In the genomic region with DNA sequence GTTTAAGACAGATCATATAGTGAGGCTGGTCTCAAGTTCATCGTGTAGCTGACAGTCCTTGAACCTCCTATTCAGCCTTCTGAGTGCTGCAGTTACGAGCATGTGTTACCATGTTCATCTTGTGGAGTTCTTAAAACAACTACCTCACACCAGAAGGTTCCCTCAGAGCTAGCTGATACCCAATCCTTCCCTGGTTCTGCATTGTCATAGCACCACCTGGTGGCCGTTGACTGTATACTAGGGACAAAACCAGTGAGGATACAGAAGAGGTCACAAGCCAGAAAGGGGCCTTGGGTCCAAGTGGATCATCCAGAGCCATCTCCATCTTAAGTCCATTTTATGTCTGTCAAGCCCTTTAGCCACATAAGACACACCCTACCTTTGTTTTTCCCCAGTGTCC, we compare ENCODE assay signal across 8 mouse cellular contexts. TPM values are rescaled to one million over a fixed set of nuclear protein-coding genes. Genes with fewer than 3 reads are reported as not detected.
A peak's percentile ranks its signal among the peaks of the same experiment; 100 is the strongest.
DNase-seq lines count a peak whose midpoint lies in the region; ATAC-seq and TF ChIP-seq lines count a peak whose summit lies in the region.

No protein-coding gene starts in this region.

- no peak overlapping the region for H3K4me3 ChIP-seq in liver, embryonic 13.5 days (replicated peaks)
- H3K4me3 ChIP-seq in neural tube, embryonic 11.5 days (ENCODE audit: low read depth, low read length): no peak overlapping the region
- no peak overlapping the region for H3K4me3 ChIP-seq in testis, adult 2 months (ENCODE audit: control insufficient read depth, low read depth, low read length)

- no peak overlapping the region for H3K27ac ChIP-seq in liver, embryonic 13.5 days
- H3K27ac ChIP-seq in neural tube, embryonic 11.5 days (ENCODE audit: low read depth, low read length): no peak overlapping the region
- no peak overlapping the region for H3K27ac ChIP-seq in testis, adult 2 months (ENCODE audit: control insufficient read depth, insufficient read depth, low read depth, low read length)

- peaks cover 65% of the 10 kb centered on the region for H3K4me1 ChIP-seq in liver, embryonic 13.5 days (replicated peaks)
- peaks cover 3% of the 10 kb centered on the region; the same call in 1 of the 2 replicates for H3K4me1 ChIP-seq in neural tube, embryonic 11.5 days (ENCODE audit: control insufficient read depth, insufficient read depth, low read length)
- H3K4me1 ChIP-seq in testis, adult 2 months (ENCODE audit: control insufficient read depth, insufficient read depth, low read length): peaks cover 3% of the 10 kb centered on the region

- peak; percentile 15; the same call in 1 of the 2 replicates for TF ChIP-seq CTCF in testis, adult 2 months (IDR thresholded peaks at IDR 0.05; ENCODE audit: control insufficient read depth, insufficient read depth, insufficient replicate concordance, low read depth, low read length)

- WGBS in liver, embryonic 13.5 days (ENCODE audit: insufficient replicate concordance): 21% methylated on average over 3 of the region's 3 CpGs
- WGBS in neural tube, embryonic 11.5 days: 36% methylated on average over 3 of the region's 3 CpGs

- DNase-seq in B cell, adult 2 months: peak; percentile 87 to 89
- peak; percentile 72 to 82 for DNase-seq in cerebellum, postnatal 4 days (ENCODE audit: low spot score in 2 of 2)
- DNase-seq in gastrocnemius, postnatal 10 days: peak; percentile 82
- peak; percentile 79 for DNase-seq in kidney, adult 9 months
- DNase-seq in liver, embryonic 13.5 days: peak; percentile 62
- DNase-seq in neural tube, embryonic 11.5 days (ENCODE audit: low spot score): peak; percentile 80

- ATAC-seq in activated CD4-positive, CD25-positive, alpha-beta regulatory T cell, adult 4 months: peak; percentile 57
- ATAC-seq in liver, embryonic 13.5 days (ENCODE audit: low read depth): peak; percentile 37; the same call in 1 of the 2 replicates
- no peak for ATAC-seq in neural tube, embryonic 11.5 days (ENCODE audit: insufficient read depth, low FRiP score, low TSS enrichment)

- no peak for TF ChIP-seq POLR2A in testis, adult 2 months (IDR thresholded peaks at IDR 0.05; ENCODE audit: control insufficient read depth, low read depth, low read length)

- H3K9ac ChIP-seq in liver, embryonic 13.5 days: no peak overlapping the region
- H3K9ac ChIP-seq in neural tube, embryonic 11.5 days (ENCODE audit: low read length): no peak overlapping the region

- H3K36me3 ChIP-seq in liver, embryonic 13.5 days: peaks cover 63% of the 10 kb centered on the region
- peaks cover 12% of the 10 kb centered on the region for H3K36me3 ChIP-seq in neural tube, embryonic 11.5 days (ENCODE audit: control insufficient read depth, insufficient read depth, low read length)
- H3K36me3 ChIP-seq in testis, adult 2 months (ENCODE audit: control insufficient read depth, insufficient read depth, low read length): peaks cover 2% of the 10 kb centered on the region; the same call in 1 of the 2 replicates

- no peaks in the 10 kb centered on the region for H3K27me3 ChIP-seq in liver, embryonic 13.5 days
- no peaks in the 10 kb centered on the region for H3K27me3 ChIP-seq in neural tube, embryonic 11.5 days (ENCODE audit: control insufficient read depth, insufficient read depth, low read length)
- H3K27me3 ChIP-seq in testis, adult 2 months (ENCODE audit: control insufficient read depth, insufficient read depth, low read length): no peaks in the 10 kb centered on the region

- H3K4me2 ChIP-seq in liver, embryonic 13.5 days: no peak overlapping the region
- no peak overlapping the region for H3K4me2 ChIP-seq in neural tube, embryonic 11.5 days (ENCODE audit: low read depth)

- no peaks in the 10 kb centered on the region for H3K9me3 ChIP-seq in liver, embryonic 13.5 days (replicated peaks)
- H3K9me3 ChIP-seq in neural tube, embryonic 11.5 days (ENCODE audit: control insufficient read depth, low read length): no peaks in the 10 kb centered on the region

RNA-seq across cellular contexts. Expression of a gene that starts 8.4 kb away (rescaled TPM):
- polyA plus RNA-seq in activated CD4-positive, CD25-positive, alpha-beta regulatory T cell, adult 4 months (2017; shearing (Covaris generic)): 1 to 10 TPM in 1 of 2 experiments, not detected in 1; 1.1 TPM
- 10 to 100 TPM; 55.1 to 60.5 TPM for total RNA-seq in gastrocnemius, postnatal 10 days (2021)
- polyA plus RNA-seq in liver, embryonic 13.5 days (2015; fragmentation: Nextera tagmentation; extraction: Ambion mirVana): 5.3 and 5.4 TPM in 2 replicates
- 2.1 and 3.1 TPM in 2 replicates for polyA plus RNA-seq in neural tube, embryonic 11.5 days (2014; fragmentation: Nextera tagmentation; extraction: Ambion mirVana)
- 21.6 TPM in 2 replicates for polyA plus RNA-seq in testis, adult 2 months (2012; rRNA removed)

RNA-seq across cellular contexts. Expression of a gene that starts 8.7 kb away (rescaled TPM):
- polyA plus RNA-seq in activated CD4-positive, CD25-positive, alpha-beta regulatory T cell, adult 4 months (2017; shearing (Covaris generic)): 1 to 10 TPM; 2.0 to 4.1 TPM
- total RNA-seq in gastrocnemius, postnatal 10 days (2021): 1 to 10 TPM; 1.9 to 2.3 TPM
- polyA plus RNA-seq in liver, embryonic 13.5 days (2015; fragmentation: Nextera tagmentation; extraction: Ambion mirVana): 0.70 and 1.1 TPM in 2 replicates
- 0.65 and 1.1 TPM in 2 replicates for polyA plus RNA-seq in neural tube, embryonic 11.5 days (2014; fragmentation: Nextera tagmentation; extraction: Ambion mirVana)
- 97.2 and 97.6 TPM in 2 replicates for polyA plus RNA-seq in testis, adult 2 months (2012; rRNA removed)

RNA-seq across cellular contexts. Expression of a gene that starts 9.0 kb away (rescaled TPM):
- polyA plus RNA-seq in activated CD4-positive, CD25-positive, alpha-beta regulatory T cell, adult 4 months (2017; shearing (Covaris generic)): 10 to 100 TPM; 32.1 to 47.7 TPM
- 10 to 100 TPM; 28.0 to 35.3 TPM for total RNA-seq in gastrocnemius, postnatal 10 days (2021)
- polyA plus RNA-seq in liver, embryonic 13.5 days (2015; fragmentation: Nextera tagmentation; extraction: Ambion mirVana): 60.8 and 68.9 TPM in 2 replicates
- 64.2 and 68.3 TPM in 2 replicates for polyA plus RNA-seq in neural tube, embryonic 11.5 days (2014; fragmentation: Nextera tagmentation; extraction: Ambion mirVana)
- 181 and 183 TPM in 2 replicates for polyA plus RNA-seq in testis, adult 2 months (2012; rRNA removed)

RNA-seq across cellular contexts. Expression of a gene that starts 23.9 kb away (rescaled TPM):
- polyA plus RNA-seq in activated CD4-positive, CD25-positive, alpha-beta regulatory T cell, adult 4 months (2017; shearing (Covaris generic)): 1 to 10 TPM; 3.0 to 4.7 TPM
- 10 to 100 TPM; 84.2 to 86.4 TPM for total RNA-seq in gastrocnemius, postnatal 10 days (2021)
- polyA plus RNA-seq in liver, embryonic 13.5 days (2015; fragmentation: Nextera tagmentation; extraction: Ambion mirVana): 32.0 and 32.1 TPM in 2 replicates
- 37.2 and 49.3 TPM in 2 replicates for polyA plus RNA-seq in neural tube, embryonic 11.5 days (2014; fragmentation: Nextera tagmentation; extraction: Ambion mirVana)
- polyA plus RNA-seq in testis, adult 2 months (2012; rRNA removed): 31.5 and 35.7 TPM in 2 replicates

RNA-seq across cellular contexts. Expression of a gene that starts 24.0 kb away (rescaled TPM):
- 10 to 100 TPM; 41.0 to 63.7 TPM for polyA plus RNA-seq in activated CD4-positive, CD25-positive, alpha-beta regulatory T cell, adult 4 months (2017; shearing (Covaris generic))
- 10 to 100 TPM; 41.7 to 49.0 TPM for total RNA-seq in gastrocnemius, postnatal 10 days (2021)
- polyA plus RNA-seq in liver, embryonic 13.5 days (2015; fragmentation: Nextera tagmentation; extraction: Ambion mirVana): 29.0 and 30.0 TPM in 2 replicates
- 69.3 and 93.0 TPM in 2 replicates for polyA plus RNA-seq in neural tube, embryonic 11.5 days (2014; fragmentation: Nextera tagmentation; extraction: Ambion mirVana)
- polyA plus RNA-seq in testis, adult 2 months (2012; rRNA removed): 24.4 and 28.5 TPM in 2 replicates

Comparison
In these comparisons a context has a peak if more than half of its experiments do, and no peak if none do; other contexts are left out.
1. RNA of a gene that starts 8.7 kb away (polyA plus RNA-seq): 97.2 to 97.6 TPM in testis, adult 2 months; 2.0 to 4.1 TPM in activated CD4-positive, CD25-positive, alpha-beta regulatory T cell, adult 4 months, 0.70 to 1.1 TPM in liver, embryonic 13.5 days and 0.65 to 1.1 TPM in neural tube, embryonic 11.5 days; every median in the first group is over 10 times any median in the second.
2. Peak in every context shown above with its lines, with median percentiles within 50 percentile points of each other: DNase-seq.